ENCODE assay signal across 8 mouse cellular contexts in the genomic region with DNA sequence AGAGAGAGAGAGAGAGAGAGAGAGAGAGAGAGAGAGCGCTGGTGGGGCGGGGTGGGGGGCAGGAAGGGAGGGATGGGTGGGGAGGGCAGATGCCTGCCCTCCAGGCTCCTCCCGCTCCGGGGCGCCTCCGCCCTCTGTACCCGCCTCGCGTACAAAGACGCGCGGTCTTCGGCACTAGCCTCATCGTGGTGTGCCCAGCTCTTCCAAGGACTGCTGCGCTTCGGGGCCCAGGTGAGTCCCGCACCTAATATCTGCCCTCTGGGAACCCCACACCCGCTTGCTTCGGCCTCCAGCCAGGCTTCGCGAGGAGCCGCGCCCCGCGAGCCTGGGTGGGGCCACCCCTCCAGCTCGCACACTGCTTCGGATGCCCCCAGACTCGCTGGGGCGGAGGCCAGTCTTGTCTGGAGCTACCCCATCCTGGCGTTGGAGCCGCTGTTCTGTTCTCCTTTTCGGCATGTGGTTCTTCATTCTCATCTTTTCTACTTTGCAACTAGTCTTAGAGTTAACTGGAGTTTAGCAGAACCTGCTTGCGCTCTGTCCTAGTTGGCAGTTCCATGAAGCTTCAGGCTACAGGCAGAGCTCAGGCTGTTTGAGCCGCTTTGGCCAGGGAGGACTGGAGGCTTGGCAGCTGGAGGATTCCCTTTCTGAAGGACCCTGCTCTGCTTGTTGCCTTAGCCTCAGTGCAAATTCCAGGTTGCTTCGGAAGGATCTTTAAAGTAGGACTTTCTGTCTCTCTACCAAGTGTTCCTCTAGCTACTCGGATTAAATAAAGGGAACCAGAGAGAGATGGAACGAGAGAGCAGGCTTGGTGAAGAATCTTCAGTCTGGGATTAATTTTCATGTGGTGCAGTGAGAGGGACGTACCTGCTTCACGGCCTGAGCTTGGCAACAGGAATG. TPM values are rescaled to one million over a fixed set of nuclear protein-coding genes. Genes with fewer than 3 reads are reported as not detected.
DNase-seq lines count a peak whose midpoint lies in the region; ATAC-seq and TF ChIP-seq lines count a peak whose summit lies in the region.

A gene (plus strand): TSS at position 100 of the 897 bp plus-strand sequence.

- no peak for DNase-seq in layer of hippocampus, adult 2 months (ENCODE audit: low spot score in 2 of 2)
- DNase-seq in layer of hippocampus, adult 9-11 months: no peak
- peak; percentile 64 for DNase-seq in embryo, embryonic 10.5 days (ENCODE audit: low spot score)
- DNase-seq in heart, adult 11 months: peak; percentile 99
- peak; percentile 82 to 84 for DNase-seq in spleen, postnatal 36 days (ENCODE audit: low spot score in 2 of 2)

- peak within 1 kb of the TSS; percentile 84 for H3K9ac ChIP-seq in intestine, postnatal 0 days (ENCODE audit: low read depth, low read length)
- peak within 1 kb of the TSS; percentile 62 for H3K9ac ChIP-seq in limb, embryonic 15.5 days
- H3K9ac ChIP-seq in midbrain, embryonic 15.5 days: peak within 1 kb of the TSS; percentile 58

- H3K4me3 ChIP-seq in layer of hippocampus, adult 2 months: peak within 1 kb of the TSS; percentile 68
- peak within 1 kb of the TSS; percentile 81 for H3K4me3 ChIP-seq in intestine, postnatal 0 days (ENCODE audit: low read depth, low read length)
- H3K4me3 ChIP-seq in limb, embryonic 15.5 days: peak within 1 kb of the TSS; percentile 67
- H3K4me3 ChIP-seq in midbrain, embryonic 15.5 days: peak within 1 kb of the TSS; percentile 58

- peak within 1 kb of the TSS; percentile 59; the same call in 1 of the 2 replicates for H3K27ac ChIP-seq in layer of hippocampus, adult 2 months
- peak within 1 kb of the TSS; percentile 97 for H3K27ac ChIP-seq in intestine, postnatal 0 days (ENCODE audit: low read depth, low read length)
- H3K27ac ChIP-seq in limb, embryonic 15.5 days: peak within 1 kb of the TSS; percentile 96
- peak within 1 kb of the TSS; percentile 56 for H3K27ac ChIP-seq in midbrain, embryonic 15.5 days

- 0 out of 2 replicates have a peak, but pooled peaks cover 8% of the 10 kb centered on the region for H3K36me3 ChIP-seq in intestine, postnatal 0 days (ENCODE audit: control insufficient read depth, insufficient read depth)
- peaks cover 5% of the 10 kb centered on the region; the same call in 1 of the 2 replicates for H3K36me3 ChIP-seq in limb, embryonic 15.5 days
- H3K36me3 ChIP-seq in midbrain, embryonic 15.5 days (replicated peaks): no peaks in the 10 kb centered on the region

- no peak for TF ChIP-seq CTCF in layer of hippocampus, adult 2 months (conservative IDR thresholded peaks at IDR 0.05)
- TF ChIP-seq CTCF in intestine, postnatal 0 days (IDR thresholded peaks at IDR 0.05; ENCODE audit: low read depth): no peak

- peak within 1 kb of the TSS; percentile 87 for H3K4me2 ChIP-seq in intestine, postnatal 0 days (replicated peaks; ENCODE audit: low read depth)
- H3K4me2 ChIP-seq in limb, embryonic 15.5 days: peak within 1 kb of the TSS; percentile 55
- H3K4me2 ChIP-seq in midbrain, embryonic 15.5 days: peak within 1 kb of the TSS; percentile 99

- peaks cover 21% of the 10 kb centered on the region for H3K4me1 ChIP-seq in intestine, postnatal 0 days (replicated peaks; ENCODE audit: control insufficient read depth, insufficient read depth, low read length)
- H3K4me1 ChIP-seq in limb, embryonic 15.5 days: peaks cover 42% of the 10 kb centered on the region
- peaks cover 12% of the 10 kb centered on the region for H3K4me1 ChIP-seq in midbrain, embryonic 15.5 days

- no peaks in the 10 kb centered on the region for H3K27me3 ChIP-seq in intestine, postnatal 0 days (replicated peaks; ENCODE audit: control insufficient read depth, insufficient read depth, low read length)
- no peaks in the 10 kb centered on the region for H3K27me3 ChIP-seq in limb, embryonic 15.5 days
- H3K27me3 ChIP-seq in midbrain, embryonic 15.5 days (replicated peaks): 0 out of 2 replicates have a peak, but pooled peaks cover 2% of the 10 kb centered on the region

- no peaks in the 10 kb centered on the region for H3K9me3 ChIP-seq in intestine, postnatal 0 days (ENCODE audit: control insufficient read depth)
- H3K9me3 ChIP-seq in limb, embryonic 15.5 days: no peaks in the 10 kb centered on the region
- H3K9me3 ChIP-seq in midbrain, embryonic 15.5 days: no peaks in the 10 kb centered on the region

- WGBS in intestine, postnatal 0 days: under 1% methylated on average over 38 of the region's 39 CpGs
- WGBS in limb, embryonic 15.5 days: under 1% methylated on average over 36 of the region's 39 CpGs
- 6% methylated on average over 33 of the region's 39 CpGs for WGBS in midbrain, embryonic 15.5 days

- peak; percentile 85 for ATAC-seq in intestine, postnatal 0 days
- ATAC-seq in limb, embryonic 15.5 days (ENCODE audit: insufficient number of reproducible peaks, low FRiP score, low TSS enrichment, low read depth): peak; percentile 82
- ATAC-seq in midbrain, embryonic 15.5 days (replicated peaks): peak; percentile 87

RNA-seq across cellular contexts. Expression of the gene that starts here (rescaled TPM):
- total RNA-seq in layer of hippocampus, adult 2 months (2021): 10 to 100 TPM; 18.7 to 23.6 TPM
- 733 and 887 TPM in 2 replicates for polyA plus RNA-seq in intestine, postnatal 0 days (2015; fragmentation: Nextera tagmentation; extraction: Ambion mirVana)
- 826 and 857 TPM in 2 replicates for polyA plus RNA-seq in limb, embryonic 15.5 days (2015; fragmentation: Nextera tagmentation; extraction: Ambion mirVana)
- 90.5 and 102 TPM in 2 replicates for polyA plus RNA-seq in midbrain, embryonic 15.5 days (2015; fragmentation: Nextera tagmentation; extraction: Ambion mirVana)

Comparison
In these comparisons a context has a peak if more than half of its experiments do, and no peak if none do; other contexts are left out.
1. DNase-seq: peak in embryo, embryonic 10.5 days (single experiment), heart, adult 11 months (single experiment) and spleen, postnatal 36 days (2 of 2); none in layer of hippocampus, adult 2 months (0 of 2) and layer of hippocampus, adult 9-11 months (single experiment).
2. Peak in every context shown above with its lines, with median percentiles within 50 percentile points of each other: H3K27ac ChIP-seq, H3K4me3 ChIP-seq, ATAC-seq, H3K4me2 ChIP-seq and H3K9ac ChIP-seq.